Mouse (Mus musculus) liver, embryonic 12.5 days (tissue): ENCODE measurements around the gene Nlrp14. TPM values are rescaled to one million over a fixed set of nuclear protein-coding genes. Genes with fewer than 3 reads are reported as not detected.

Source experiments
- ATAC-seq: fragments of 200-750 bp; cut with Nextera tagmentation; 2 replicates; pipeline ENCODE4 v1.8.0; 2017; ENCODE audit warnings: moderate number of reproducible peaks, mild to moderate bottlenecking, moderate library complexity
- H3K27ac ChIP-seq: fragments of 300-500 bp; sonication (generic); 2 replicates; pipeline ENCODE4 v1.5.1; 2016; ENCODE audit warnings: mild to moderate bottlenecking
- H3K27me3 ChIP-seq: fragments of 300-500 bp; sonication (generic); replicated peaks from 2 replicates; pipeline ENCODE4 v1.6.1; 2016; ENCODE audit warnings: mild to moderate bottlenecking, moderate library complexity
- H3K36me3 ChIP-seq: fragments of 300-500 bp; sonication (generic); 2 replicates; pipeline ENCODE4 v1.6.1; 2016; ENCODE audit warnings: mild to moderate bottlenecking, moderate library complexity
- H3K4me1 ChIP-seq: fragments of 300-500 bp; sonication (generic); 2 replicates; pipeline ENCODE4 v1.6.1; 2016
- H3K4me2 ChIP-seq: fragments of 300-500 bp; sonication (generic); 2 replicates; pipeline ENCODE4 v1.6.1; 2016; ENCODE audit warnings: mild to moderate bottlenecking, moderate library complexity
- H3K4me3 ChIP-seq: fragments of 300-500 bp; sonication (generic); 2 replicates; pipeline ENCODE4 v1.5.1; 2016; ENCODE audit warnings: mild to moderate bottlenecking, moderate library complexity
- H3K9ac ChIP-seq: fragments of 300-500 bp; sonication (generic); 2 replicates; pipeline ENCODE4 v1.6.1; 2016; ENCODE audit warnings: mild to moderate bottlenecking, moderate library complexity
- H3K9me3 ChIP-seq: fragments of 300-500 bp; sonication (generic); replicated peaks from 2 replicates; pipeline ENCODE4 v1.6.1; 2016; ENCODE audit warnings: mild to moderate bottlenecking, moderate library complexity
- WGBS: fragments of 180-500 bp; shearing (Covaris S2); methylation state at CpG from one replicate; pipeline ENCODE4 v1.1.7; 2016; ENCODE audit not compliant: insufficient replicate concordance; 5-methylcytosine and 5-hydroxymethylcytosine counted together
- polyA plus RNA-seq: library from polyadenylated mRNA; unstranded; fragments of >200 nt; fragmentation: Nextera tagmentation; extraction: Ambion mirVana; gene quantifications from 2 replicates; pipeline ENCODE4 v1.2.1, GENCODE M21; 2016

Nlrp14 gene
- polyA plus RNA-seq, 1 experiment from 2014 or later = not detected

GRCm38 (mm10) chr7:107241371-107241883, 74.6 kb downstream of the Nlrp14 start:
- no peaks in the 10 kb centered on the region for H3K27me3 ChIP-seq
- H3K9ac ChIP-seq = no peak overlapping the region
- H3K9me3 ChIP-seq = no peaks in the 10 kb centered on the region
- no peak for ATAC-seq
- no peak overlapping the region for H3K27ac ChIP-seq
- 73% methylated on average over 5 of the region's 5 CpGs for WGBS
- H3K4me2 ChIP-seq = no peak overlapping the region
- no peaks in the 10 kb centered on the region for H3K36me3 ChIP-seq
- no peak overlapping the region for H3K4me3 ChIP-seq
- no peaks in the 10 kb centered on the region for H3K4me1 ChIP-seq

Other genes starting within 250 kb of the Nlrp14 start
- gene Olfr709-ps1, start 234.8 kb upstream of the Nlrp14 start, polyA plus RNA-seq = not detected in 2 replicates
- not detected in 2 replicates for gene Olfr710, start 218.7 kb upstream of the Nlrp14 start, polyA plus RNA-seq
- not detected in 2 replicates for gene Olfr6, start 203.1 kb upstream of the Nlrp14 start, polyA plus RNA-seq
- not detected in 2 replicates for gene Olfr711, start 191.5 kb upstream of the Nlrp14 start, polyA plus RNA-seq
- not detected in 2 replicates for gene Olfr2, start 160.9 kb upstream of the Nlrp14 start, polyA plus RNA-seq
- gene Olfr713, start 135.8 kb upstream of the Nlrp14 start, polyA plus RNA-seq = not detected in 2 replicates
- not detected in 2 replicates for gene Olfr714, start 96.0 kb upstream of the Nlrp14 start, polyA plus RNA-seq
- gene Olfr17, start 73.8 kb upstream of the Nlrp14 start, polyA plus RNA-seq = not detected in 2 replicates
- gene Olfr715b, start 56.6 kb upstream of the Nlrp14 start, polyA plus RNA-seq = not detected in 2 replicates
- gene Olfr715, start 35.9 kb upstream of the Nlrp14 start, polyA plus RNA-seq = not detected in 2 replicates
- not detected in 2 replicates for gene Olfr716, start 28.7 kb upstream of the Nlrp14 start, polyA plus RNA-seq
- not detected in 2 replicates for gene Rbmxl2, start 42.5 kb downstream of the Nlrp14 start, polyA plus RNA-seq
- 1.0 and 1.6 TPM in 2 replicates for gene Syt9, start 203.7 kb downstream of the Nlrp14 start, polyA plus RNA-seq